Mouse (Mus musculus) ES-Bruce4 (cell line): ENCODE measurements at regions not wholly inside any gene's neighbourhood (a gene's known extent, or its start where the extent isn't known, plus 50 kb on each side); places are given as distances from the start of the nearest gene placed in this dataset.

ENCODE experiments used
- CTCF ChIP-seq: IDR thresholded peaks from one replicate; pipeline ENCODE4 v1.8.1; 2011; ENCODE audit warnings: low read depth, low read length
- POLR2A ChIP-seq: IDR thresholded peaks from one replicate; pipeline ENCODE4 v1.8.1; 2011; ENCODE audit warnings: low read length; ENCODE audit not compliant: insufficient read depth

DNA sequence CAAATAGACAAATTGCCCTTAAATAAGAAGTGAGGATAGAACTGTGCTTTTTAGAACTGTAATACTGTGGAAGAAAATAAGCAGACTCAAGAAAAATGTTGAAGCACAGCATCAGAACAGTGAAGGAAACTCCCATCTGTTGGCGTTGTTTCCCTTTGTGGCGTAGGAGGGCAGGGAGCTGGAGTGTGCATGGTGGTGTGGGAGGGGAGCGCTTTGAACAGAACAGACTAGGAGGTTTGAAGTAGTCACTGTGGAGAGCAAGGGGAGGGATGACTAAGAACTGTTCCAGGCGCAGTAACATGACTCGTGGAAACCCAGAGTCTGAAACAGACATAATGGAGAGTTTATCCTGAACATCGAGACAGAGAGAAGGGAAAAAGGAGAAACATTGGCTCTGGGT is 469.7 kb downstream of the Lmo7 start:
- TF ChIP-seq POLR2A = no peak
- no peak for TF ChIP-seq CTCF
